Mouse (Mus musculus): ENCODE results near the gene Vgll1.

DNA sequence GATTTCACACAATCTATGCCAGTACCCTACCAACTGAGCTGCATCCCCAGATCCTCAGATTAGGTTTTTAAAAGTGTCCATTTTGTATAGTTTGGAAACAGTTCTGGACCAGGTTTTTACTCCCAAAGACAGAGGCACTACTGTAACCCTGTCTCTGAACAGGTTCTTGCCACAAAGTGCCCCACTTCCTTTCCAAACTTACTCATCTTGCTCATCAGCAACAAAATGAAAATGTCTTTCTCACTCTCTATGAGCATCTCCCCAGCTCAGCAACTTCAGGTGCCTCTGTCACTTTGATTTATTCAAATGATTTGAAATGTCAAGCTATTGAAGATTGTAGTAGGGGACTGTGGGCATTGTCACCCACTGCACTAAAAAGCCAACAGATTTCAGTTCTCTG lies 49.7 kb downstream of the Vgll1 start:
- no peak for TF ChIP-seq POLR2A (IDR thresholded peaks at IDR 0.05; ENCODE audit: borderline replicate concordance, control insufficient read depth, low read depth, low read length)
- no peak for TF ChIP-seq CTCF (IDR thresholded peaks at IDR 0.05; ENCODE audit: control insufficient read depth, insufficient read depth, low read length)
